Mouse (Mus musculus): ENCODE data around the gene Vdr. TPM values are rescaled to one million over a fixed set of nuclear protein-coding genes. Genes with fewer than 3 reads are reported as not detected.

The Vdr gene
- polyA plus RNA-seq, 1 experiment: 0.46 TPM

GRCm38 (mm10) chr15:97895847-97896246 lies 14.6 kb downstream of the Vdr start:
- 30% methylated on average over 12 of the region's 12 CpGs for WGBS
- TF ChIP-seq POLR2A (IDR thresholded peaks at IDR 0.05; ENCODE audit: borderline replicate concordance, insufficient read depth, low read length) (no peak), CTCF (IDR thresholded peaks at IDR 0.05; ENCODE audit: borderline replicate concordance, insufficient read depth, low read depth, low read length) (no peak)
- no peak overlapping the region for H3K27ac ChIP-seq (ENCODE audit: insufficient read depth, low read length)
- H3K4me1 ChIP-seq (ENCODE audit: control insufficient read depth, insufficient read depth, low read length): peaks cover 5% of the 10 kb centered on the region
- H3K27me3 ChIP-seq (ENCODE audit: control insufficient read depth, insufficient read depth, low read length): no peaks in the 10 kb centered on the region
- H3K4me3 ChIP-seq (replicated peaks; ENCODE audit: insufficient read depth, low read depth, low read length): no peak overlapping the region
- no peak for DNase-seq

GRCm38 (mm10) chr15:97892506-97892905 lies 17.9 kb downstream of the Vdr start:
- no peak for TF ChIP-seq POLR2A (IDR thresholded peaks at IDR 0.05; ENCODE audit: borderline replicate concordance, insufficient read depth, low read length)
- no peak for TF ChIP-seq CTCF (IDR thresholded peaks at IDR 0.05; ENCODE audit: borderline replicate concordance, insufficient read depth, low read depth, low read length)
- WGBS: 71% methylated on average over 8 of the region's 8 CpGs
- no peaks in the 10 kb centered on the region for H3K4me1 ChIP-seq (ENCODE audit: control insufficient read depth, insufficient read depth, low read length)

DNA sequence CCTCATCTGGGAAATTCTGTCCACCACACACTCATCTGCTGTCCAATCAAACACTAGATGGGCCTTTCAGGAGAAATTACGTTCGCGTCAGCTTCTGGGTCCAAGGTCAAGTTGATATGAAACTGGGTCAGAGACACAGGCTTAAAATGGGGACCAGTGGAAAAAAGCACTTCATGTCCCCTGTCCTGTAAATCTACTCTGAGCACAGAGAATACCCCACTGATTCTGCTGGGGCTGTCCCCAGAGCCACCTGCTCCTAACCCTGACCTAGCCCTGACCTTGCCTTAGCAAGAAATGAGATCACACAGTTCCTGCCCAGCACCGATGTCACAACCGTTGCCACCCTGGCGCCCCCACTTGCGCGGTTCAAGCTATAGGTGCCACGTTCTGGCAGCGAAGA lies 20.0 kb downstream of the Vdr start:
- DNase-seq: no peak
- no peak overlapping the region for H3K4me3 ChIP-seq (replicated peaks; ENCODE audit: insufficient read depth, low read depth, low read length)
- TF ChIP-seq CTCF (IDR thresholded peaks at IDR 0.05; ENCODE audit: borderline replicate concordance, insufficient read depth, low read depth, low read length) (no peak), POLR2A (IDR thresholded peaks at IDR 0.05; ENCODE audit: borderline replicate concordance, insufficient read depth, low read length) (no peak)

More at GRCm38 (mm10) chr15:97892506-97892905, 17.9 kb downstream of the Vdr start:
- H3K4me3 ChIP-seq (replicated peaks; ENCODE audit: insufficient read depth, low read depth, low read length): no peak overlapping the region
- no peaks in the 10 kb centered on the region; the same call in 1 of the 2 replicates for H3K27me3 ChIP-seq (ENCODE audit: control insufficient read depth, insufficient read depth, low read length)
- DNase-seq: no peak
- no peak overlapping the region for H3K27ac ChIP-seq (ENCODE audit: insufficient read depth, low read length)

DNA sequence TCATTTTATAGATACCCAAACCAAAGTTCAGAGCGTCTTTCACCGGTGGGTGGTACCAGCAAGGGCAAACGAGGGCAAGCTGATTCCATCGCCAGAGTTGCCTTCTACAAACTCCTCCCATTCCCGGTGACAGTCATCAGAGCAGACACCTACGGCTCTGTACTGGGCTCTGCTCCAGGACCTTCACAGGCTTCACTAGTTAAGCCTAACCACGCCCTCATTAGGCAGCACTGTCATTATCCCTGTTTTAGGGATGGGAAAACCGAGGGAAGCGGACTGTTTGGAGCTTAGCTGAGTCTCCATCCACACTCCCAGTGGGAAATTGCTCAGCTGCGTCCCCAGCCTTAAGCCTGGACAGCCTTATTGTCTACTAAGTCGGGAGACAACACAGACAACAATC lies 20.4 kb downstream of the Vdr start:
- Histone ChIP-seq H3K4me3 (replicated peaks; ENCODE audit: insufficient read depth, low read depth, low read length) (no peak overlapping the region), H3K27me3 (ENCODE audit: control insufficient read depth, insufficient read depth, low read length) (no peaks in the 10 kb centered on the region; the same call in 1 of the 2 replicates), H3K27ac (ENCODE audit: insufficient read depth, low read length) (no peak overlapping the region), H3K4me1 (ENCODE audit: control insufficient read depth, insufficient read depth, low read length) (no peaks in the 10 kb centered on the region)
- no peak for DNase-seq
- WGBS: 27% methylated on average over 11 of the region's 11 CpGs
- no peak for TF ChIP-seq CTCF (IDR thresholded peaks at IDR 0.05; ENCODE audit: borderline replicate concordance, insufficient read depth, low read depth, low read length)
- TF ChIP-seq POLR2A (IDR thresholded peaks at IDR 0.05; ENCODE audit: borderline replicate concordance, insufficient read depth, low read length): no peak

More for the DNA sequence above, 20.0 kb downstream of the Vdr start:
- WGBS: 90% methylated on average over 10 of the region's 10 CpGs
- H3K27me3 ChIP-seq (ENCODE audit: control insufficient read depth, insufficient read depth, low read length): no peaks in the 10 kb centered on the region; the same call in 1 of the 2 replicates
- H3K4me1 ChIP-seq (ENCODE audit: control insufficient read depth, insufficient read depth, low read length): no peaks in the 10 kb centered on the region
- no peak overlapping the region for H3K27ac ChIP-seq (ENCODE audit: insufficient read depth, low read length)

- H3K27me3 ChIP-seq (ENCODE audit: control insufficient read depth, insufficient read depth, low read length): no peaks in the 10 kb centered on the region; the same call in 1 of the 2 replicates
- H3K4me3 ChIP-seq (replicated peaks; ENCODE audit: insufficient read depth, low read depth, low read length): no peak overlapping the region
- 25% methylated on average over 10 of the region's 10 CpGs for WGBS
- H3K4me1 ChIP-seq (ENCODE audit: control insufficient read depth, insufficient read depth, low read length): no peaks in the 10 kb centered on the region
- TF ChIP-seq POLR2A (IDR thresholded peaks at IDR 0.05; ENCODE audit: borderline replicate concordance, insufficient read depth, low read length) (no peak), CTCF (IDR thresholded peaks at IDR 0.05; ENCODE audit: borderline replicate concordance, insufficient read depth, low read depth, low read length) (no peak)
- no peak for DNase-seq
- H3K27ac ChIP-seq (ENCODE audit: insufficient read depth, low read length): no peak overlapping the region
These were observed 22.9 kb downstream of the Vdr start for GRCm38 (mm10) chr15:97887541-97888016.

DNA sequence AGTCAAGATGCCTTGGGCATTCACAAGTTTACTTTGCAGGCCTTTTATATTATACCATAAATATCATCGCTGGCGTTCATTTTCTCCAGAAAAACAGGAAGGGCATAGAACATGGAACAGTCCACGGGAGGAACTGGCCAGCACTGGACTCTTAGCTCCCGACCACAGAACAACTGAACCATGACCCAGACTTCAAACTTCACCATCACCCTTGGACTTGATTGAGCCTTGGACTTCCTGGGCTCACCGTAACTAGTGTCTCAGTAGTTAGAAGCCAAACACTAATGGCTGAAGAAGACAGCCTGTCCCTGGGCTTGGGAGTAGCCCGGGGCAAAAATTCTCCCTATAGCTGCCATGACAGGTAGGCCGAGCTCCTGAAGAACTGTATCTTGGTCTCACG lies 29.0 kb downstream of the Vdr start:
- H3K4me1 ChIP-seq (ENCODE audit: control insufficient read depth, insufficient read depth, low read length): no peaks in the 10 kb centered on the region

DNA sequence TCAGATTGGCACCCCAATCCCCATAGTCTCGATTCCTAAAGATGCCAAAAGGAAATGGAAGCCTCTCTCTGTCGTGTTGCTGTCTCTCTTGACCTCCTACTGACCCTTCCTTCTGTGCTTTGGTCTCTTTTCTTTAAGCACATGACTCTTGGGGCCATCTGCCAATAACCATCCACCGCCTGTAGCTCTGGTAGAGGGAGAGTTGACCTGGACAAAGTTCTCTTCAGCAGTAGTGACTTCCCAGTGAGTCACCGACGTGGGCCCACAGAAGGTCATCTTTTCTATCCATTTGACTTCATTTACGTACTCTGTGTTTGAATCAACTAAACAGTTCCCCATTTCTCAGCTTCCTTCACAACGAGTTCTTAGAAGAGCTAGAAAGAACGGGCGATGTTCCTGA lies 30.0 kb downstream of the Vdr start:
- Histone ChIP-seq H3K27me3 (ENCODE audit: control insufficient read depth, insufficient read depth, low read length) (no peaks in the 10 kb centered on the region), H3K27ac (ENCODE audit: insufficient read depth, low read length) (no peak overlapping the region), H3K4me3 (replicated peaks; ENCODE audit: insufficient read depth, low read depth, low read length) (no peak overlapping the region), H3K4me1 (ENCODE audit: control insufficient read depth, insufficient read depth, low read length) (no peaks in the 10 kb centered on the region)
- DNase-seq: no peak
- 63% methylated on average over 9 of the region's 9 CpGs for WGBS
- no peak for TF ChIP-seq CTCF (IDR thresholded peaks at IDR 0.05; ENCODE audit: borderline replicate concordance, insufficient read depth, low read depth, low read length)
- no peak for TF ChIP-seq POLR2A (IDR thresholded peaks at IDR 0.05; ENCODE audit: borderline replicate concordance, insufficient read depth, low read length)

More for the DNA sequence above, 29.0 kb downstream of the Vdr start:
- 88% methylated on average over 8 of the region's 8 CpGs for WGBS
- DNase-seq: no peak
- Histone ChIP-seq H3K4me3 (replicated peaks; ENCODE audit: insufficient read depth, low read depth, low read length) (no peak overlapping the region), H3K27ac (ENCODE audit: insufficient read depth, low read length) (no peak overlapping the region), H3K27me3 (ENCODE audit: control insufficient read depth, insufficient read depth, low read length) (no peaks in the 10 kb centered on the region)
- no peak for TF ChIP-seq POLR2A (IDR thresholded peaks at IDR 0.05; ENCODE audit: borderline replicate concordance, insufficient read depth, low read length)
- no peak for TF ChIP-seq CTCF (IDR thresholded peaks at IDR 0.05; ENCODE audit: borderline replicate concordance, insufficient read depth, low read depth, low read length)

- DNase-seq: no peak
- WGBS: 78% methylated on average over 7 of the region's 7 CpGs
- H3K4me3 ChIP-seq (replicated peaks; ENCODE audit: insufficient read depth, low read depth, low read length): no peak overlapping the region
- no peaks in the 10 kb centered on the region for H3K27me3 ChIP-seq (ENCODE audit: control insufficient read depth, insufficient read depth, low read length)
- H3K27ac ChIP-seq (ENCODE audit: insufficient read depth, low read length): no peak overlapping the region
- no peak for TF ChIP-seq CTCF (IDR thresholded peaks at IDR 0.05; ENCODE audit: borderline replicate concordance, insufficient read depth, low read depth, low read length)
- no peak for TF ChIP-seq POLR2A (IDR thresholded peaks at IDR 0.05; ENCODE audit: borderline replicate concordance, insufficient read depth, low read length)
- no peaks in the 10 kb centered on the region for H3K4me1 ChIP-seq (ENCODE audit: control insufficient read depth, insufficient read depth, low read length)
These were observed 31.6 kb downstream of the Vdr start for GRCm38 (mm10) chr15:97878696-97879328.

Data from cerebellum, adult 2 months (tissue).